Mouse (Mus musculus) urinary bladder, postnatal 25 days (tissue): Measurements from ENCODE around the gene Ptpn21.

Source experiments
- DNase-seq: peaks from one replicate; pipeline ENCODE4 v3.0.0; 2022; ENCODE audit warnings: low spot score

The Ptpn21 gene

DNA sequence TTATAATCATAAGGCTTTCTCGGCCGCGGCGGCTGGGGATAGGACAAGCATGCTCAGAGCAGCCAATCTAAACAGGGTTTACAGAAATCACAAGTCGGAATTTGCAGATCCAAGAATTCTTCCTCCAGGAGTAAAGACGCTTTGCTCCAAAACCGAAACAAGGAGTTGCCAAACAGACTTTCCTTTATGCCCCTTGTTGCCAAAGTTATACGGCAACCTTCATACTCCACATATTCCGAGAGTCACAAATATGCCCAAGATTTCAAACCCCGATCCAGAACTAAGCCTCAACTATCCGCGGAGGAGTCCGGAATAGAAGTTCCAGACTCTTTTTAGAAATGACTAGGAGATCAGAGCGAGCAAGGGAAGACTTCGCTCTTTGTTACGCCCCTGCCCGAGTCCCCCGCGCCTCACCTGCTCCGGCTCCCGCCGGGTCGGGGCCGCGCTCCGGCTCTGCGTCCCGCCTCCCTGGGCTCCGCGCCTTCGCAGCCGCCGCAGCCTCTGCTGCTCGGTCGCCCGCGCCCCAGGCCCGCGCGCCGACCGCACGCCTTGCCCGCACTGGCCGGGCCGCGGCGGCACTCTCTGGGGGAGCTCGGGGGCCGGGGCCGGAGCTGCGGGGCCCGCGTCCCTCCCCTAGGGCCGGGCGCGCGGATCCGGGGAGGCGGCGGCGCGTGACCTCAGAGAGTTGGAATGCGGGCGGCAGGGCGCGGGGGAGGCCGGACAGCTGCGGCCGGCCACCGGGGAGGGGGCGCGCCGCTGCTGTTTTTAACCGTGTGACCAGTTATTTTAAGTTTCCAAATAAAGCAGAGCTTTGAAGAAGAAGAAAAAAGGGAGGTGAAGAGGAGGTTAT lies at the start of gene Ptpn21:
Ptpn21 (minus strand) TSS at position 455 of the 850 bp plus-strand sequence.
- peak; percentile 71 for DNase-seq

DNA sequence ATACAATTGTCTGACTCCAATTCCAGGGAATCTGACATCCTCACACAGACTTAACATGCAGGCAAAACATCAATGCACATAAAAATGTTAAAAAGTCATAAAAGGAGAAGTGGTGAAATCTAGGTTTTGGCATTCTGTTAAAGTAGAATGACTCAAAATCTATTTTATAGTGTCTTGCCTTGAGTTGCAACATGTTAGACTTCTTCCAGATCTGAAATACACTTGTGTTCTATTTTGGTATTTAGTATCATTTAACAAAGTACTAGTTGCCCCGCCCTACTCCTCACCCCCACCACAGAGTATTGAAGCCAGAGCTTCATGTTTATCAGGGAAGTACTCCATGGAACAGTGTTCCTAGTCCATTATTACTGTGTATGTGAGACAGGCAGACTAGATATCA lies 47.0 kb upstream of the Ptpn21 start:
- no peak for DNase-seq

DNA sequence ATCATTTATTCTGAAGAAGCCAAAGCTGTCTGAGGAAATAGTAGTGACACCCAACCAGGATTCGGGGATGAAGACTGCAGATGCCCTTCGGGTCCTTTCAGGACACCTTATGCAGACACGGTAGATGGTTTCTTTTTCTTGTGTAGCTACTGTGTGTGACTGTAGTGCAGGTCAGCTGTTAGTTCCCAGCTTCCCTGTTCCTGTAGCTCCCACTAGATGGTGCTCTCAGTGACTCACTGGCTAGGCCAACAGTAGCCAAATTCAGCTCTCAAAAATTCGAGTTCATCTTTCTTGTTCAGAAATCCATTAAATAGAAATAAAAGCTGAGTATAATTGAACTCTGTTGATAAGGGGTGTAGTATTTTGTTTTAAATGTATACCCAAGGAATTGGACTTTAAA lies 41.9 kb upstream of the Ptpn21 start:
- DNase-seq: no peak

DNA sequence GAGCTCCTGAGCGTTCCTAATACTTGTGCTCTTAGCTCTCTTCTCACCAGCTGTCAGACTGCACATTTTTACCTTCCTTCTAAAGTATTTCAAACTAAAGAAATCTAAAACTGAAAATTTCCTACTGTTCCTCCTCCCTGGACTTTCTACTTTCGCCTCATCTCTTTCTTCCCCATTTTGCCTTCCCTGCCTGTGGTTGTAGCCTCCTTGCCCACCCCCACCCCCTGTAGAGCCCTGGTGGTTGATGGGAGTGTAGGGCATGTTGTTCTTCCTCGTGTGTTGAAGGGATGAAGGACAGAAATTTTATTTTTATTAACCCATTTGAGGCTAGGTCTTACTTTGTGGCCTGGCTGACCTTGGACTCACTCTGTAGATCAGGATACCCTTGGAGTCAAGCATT lies 40.3 kb upstream of the Ptpn21 start:
- no peak for DNase-seq

DNA sequence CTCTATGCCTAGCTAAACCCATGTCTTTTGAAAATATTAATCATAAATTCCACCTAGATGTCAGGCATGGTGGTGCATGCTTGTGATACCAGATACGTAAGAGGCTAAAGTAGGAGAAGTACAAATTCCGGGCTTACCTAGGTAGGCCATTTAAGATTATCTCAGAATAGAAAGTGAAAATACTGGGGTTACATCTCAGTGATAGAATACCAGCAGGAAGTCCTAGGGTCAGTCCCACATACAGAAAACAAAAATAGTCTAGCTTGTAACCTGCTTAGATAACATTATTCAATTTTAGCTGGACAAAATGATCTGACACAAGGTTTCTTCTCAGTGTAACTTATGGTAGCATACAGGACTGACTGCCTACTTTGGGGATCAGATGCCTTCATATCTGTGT lies 29.0 kb upstream of the Ptpn21 start:
- DNase-seq: no peak

DNA sequence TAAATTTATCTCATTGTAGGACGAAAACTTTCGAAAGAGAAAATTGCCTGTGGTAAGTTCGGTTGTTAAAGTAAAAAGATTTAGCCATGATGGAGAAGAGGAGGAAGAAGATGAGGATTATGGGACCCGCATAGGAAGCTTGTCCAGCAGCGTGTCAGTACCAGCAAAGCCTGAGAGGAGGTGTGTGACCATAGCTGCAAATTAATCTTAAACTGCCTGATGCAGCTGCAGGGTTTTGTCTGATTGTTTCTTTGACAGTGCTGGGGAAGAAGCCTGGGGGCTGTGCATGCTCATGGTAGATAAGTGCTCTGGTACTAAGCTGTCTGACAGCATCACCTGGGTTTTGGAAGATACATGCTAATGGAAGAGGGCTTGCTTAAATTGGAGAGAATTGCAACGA lies 22.5 kb upstream of the Ptpn21 start:
- DNase-seq: no peak

DNA sequence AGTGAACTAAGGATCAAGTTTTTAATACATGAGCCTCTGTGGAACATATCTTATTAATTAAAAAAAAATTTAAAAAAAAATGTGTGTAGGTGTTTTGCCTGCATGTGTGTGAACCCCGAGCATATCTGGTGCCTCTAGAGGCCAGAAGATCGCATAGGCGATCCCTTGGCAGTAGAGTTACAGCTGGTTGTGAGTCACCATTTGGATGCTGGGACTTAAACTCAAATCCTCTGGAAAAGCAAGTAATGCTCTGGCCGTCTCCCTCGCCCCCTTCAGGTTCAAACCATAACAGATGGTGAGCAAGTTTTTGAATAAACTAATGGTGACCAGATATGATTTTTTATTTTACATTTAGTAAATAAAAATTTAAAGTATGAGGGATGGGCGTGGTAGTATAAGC lies 20.4 kb upstream of the Ptpn21 start:
- no peak for DNase-seq

DNA sequence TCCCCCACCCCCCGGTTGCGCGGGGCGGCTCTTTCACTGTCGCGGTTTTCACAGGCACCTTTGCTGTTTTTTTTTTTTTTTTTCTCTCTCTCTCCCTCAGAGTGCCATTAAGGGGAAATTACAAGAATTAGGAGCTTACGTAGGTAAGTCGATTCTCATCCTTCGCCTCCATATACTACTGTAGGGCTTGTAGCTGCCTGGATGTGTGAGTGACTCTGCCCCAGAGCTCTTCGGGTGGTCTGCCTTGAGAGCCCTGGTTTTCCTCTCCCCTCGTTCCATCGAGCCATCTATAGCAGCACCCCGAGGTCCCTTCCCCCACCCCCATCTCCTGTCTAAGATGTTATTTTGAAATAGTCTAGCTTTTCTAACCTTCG lies 10.2 kb upstream of the Ptpn21 start:
- no peak for DNase-seq

DNA sequence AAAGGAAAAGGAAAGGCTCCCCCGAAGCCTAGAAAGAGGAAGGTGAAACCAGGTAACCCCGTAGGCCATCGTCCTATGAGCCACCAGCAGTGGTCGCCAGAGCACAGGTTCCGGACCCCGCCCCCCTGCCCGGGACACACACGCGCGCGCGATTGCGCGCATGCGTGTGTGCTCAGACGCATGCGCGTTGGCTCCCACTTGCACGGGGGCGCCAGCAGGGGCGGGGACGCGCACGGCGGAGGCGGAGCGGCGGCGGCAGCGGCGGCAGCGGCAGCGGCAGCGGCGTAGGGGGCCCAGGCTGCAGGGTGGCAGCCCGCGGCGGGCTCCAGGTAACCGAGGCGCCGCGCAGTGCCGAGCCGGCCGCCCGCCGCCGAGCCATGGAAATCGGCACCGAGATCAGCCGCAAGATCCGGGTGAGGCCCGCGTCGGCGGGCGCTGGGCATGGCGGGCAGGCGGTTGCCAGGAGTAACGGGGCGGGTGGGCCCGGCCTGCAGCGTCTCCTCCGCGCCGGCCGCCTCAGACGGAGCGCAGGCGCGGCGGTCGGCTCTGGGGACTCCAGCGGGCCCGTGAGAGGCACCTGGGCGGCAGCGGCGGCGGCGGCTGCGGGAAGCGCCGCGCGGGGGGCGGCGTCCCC lies 9.7 kb upstream of the Ptpn21 start, which contains the start of gene Zc3h14:
Zc3h14 (plus strand) TSS at position 219 of the 634 bp plus-strand sequence.
- peak; percentile 95 for DNase-seq

DNA sequence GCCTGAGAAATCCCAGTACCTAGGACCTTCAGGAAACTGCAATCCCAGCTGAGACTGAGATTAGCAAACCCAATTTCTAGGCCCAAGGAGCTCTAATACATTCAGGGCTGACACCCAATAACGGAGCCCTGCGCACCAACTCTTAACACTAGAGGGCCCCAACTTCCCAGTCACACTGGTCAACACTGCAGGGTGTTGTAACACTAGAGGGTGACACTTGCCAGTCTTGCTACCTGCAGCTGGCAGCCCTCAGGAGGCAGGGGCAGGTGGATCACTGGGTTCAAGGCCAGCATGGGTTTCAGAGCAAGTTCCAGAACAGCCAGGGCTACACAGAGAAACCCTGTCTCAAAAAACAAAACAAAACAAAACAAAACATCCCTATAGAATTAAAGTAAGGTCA lies 8.9 kb upstream of the Ptpn21 start:
- peak; percentile 30 for DNase-seq

DNA sequence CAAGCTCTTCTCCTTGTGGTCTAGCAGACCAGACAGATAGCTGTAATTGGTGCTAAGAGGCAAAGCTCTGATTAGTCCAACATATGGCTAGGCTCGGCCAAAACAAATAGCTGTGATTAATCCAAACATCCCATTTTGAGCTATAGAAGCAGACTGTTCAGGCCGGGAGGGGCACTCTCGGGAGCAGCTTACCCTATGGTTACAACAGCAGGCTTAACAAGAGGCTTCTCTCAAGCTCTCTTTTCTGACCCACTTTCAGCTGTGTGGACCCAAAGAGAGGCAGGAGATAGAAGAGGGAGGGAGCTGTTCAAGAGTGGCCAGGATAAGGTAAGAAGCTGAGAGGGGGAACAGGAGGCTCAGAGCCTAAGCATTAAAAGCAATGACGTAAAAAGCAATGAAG lies 8.4 kb upstream of the Ptpn21 start:
- DNase-seq: no peak

DNA sequence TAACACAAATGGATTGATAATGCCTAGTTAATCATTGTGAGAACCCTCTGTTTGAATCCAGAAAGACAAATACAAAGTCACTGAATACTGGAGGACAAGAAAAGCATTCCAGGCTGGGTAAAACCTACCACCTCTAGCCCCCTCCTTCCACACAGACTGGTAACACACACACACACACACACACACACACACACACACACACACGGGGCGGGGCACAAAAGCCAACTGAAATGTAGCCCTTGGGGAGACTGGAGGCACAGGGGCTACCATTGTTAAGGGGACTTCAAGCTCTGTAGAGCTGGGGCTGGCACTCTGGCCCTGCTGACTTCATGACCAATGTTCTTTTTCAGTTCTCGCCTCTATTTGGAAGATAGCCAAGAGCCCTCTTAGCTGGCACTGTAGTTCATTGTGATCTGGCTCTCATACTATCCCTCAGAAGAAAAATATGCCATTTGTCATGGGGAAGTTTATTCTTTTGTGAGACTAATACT lies 3.9 kb upstream of the Ptpn21 start:
- DNase-seq: no peak

DNA sequence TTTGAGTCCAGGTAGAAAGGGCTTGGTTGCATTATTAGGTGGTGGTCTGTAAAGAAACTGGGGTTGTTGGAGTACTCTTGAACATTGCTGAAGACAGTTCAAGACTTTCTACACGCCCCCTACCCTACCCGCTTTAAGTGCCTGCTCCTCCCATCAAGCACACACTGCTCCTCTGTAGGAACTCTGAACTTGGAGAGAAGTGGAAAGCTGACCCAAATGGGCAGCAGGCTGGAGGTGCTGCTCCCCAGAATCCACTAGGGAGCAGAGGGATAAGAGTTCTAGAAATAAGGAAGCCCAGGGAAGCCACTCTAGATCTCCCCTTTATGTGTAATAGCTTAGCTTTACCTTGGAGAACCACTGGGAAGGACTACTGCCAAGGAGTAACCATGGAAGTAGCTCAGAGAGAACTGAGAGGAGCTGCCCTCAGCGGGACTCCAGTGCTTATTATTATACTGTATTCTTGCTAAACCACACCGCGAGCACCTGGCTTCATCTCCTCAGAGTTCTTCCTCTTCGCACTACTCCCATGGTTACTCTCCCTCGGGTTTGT lies 671 bp upstream of the Ptpn21 start:
- DNase-seq: no peak

DNA sequence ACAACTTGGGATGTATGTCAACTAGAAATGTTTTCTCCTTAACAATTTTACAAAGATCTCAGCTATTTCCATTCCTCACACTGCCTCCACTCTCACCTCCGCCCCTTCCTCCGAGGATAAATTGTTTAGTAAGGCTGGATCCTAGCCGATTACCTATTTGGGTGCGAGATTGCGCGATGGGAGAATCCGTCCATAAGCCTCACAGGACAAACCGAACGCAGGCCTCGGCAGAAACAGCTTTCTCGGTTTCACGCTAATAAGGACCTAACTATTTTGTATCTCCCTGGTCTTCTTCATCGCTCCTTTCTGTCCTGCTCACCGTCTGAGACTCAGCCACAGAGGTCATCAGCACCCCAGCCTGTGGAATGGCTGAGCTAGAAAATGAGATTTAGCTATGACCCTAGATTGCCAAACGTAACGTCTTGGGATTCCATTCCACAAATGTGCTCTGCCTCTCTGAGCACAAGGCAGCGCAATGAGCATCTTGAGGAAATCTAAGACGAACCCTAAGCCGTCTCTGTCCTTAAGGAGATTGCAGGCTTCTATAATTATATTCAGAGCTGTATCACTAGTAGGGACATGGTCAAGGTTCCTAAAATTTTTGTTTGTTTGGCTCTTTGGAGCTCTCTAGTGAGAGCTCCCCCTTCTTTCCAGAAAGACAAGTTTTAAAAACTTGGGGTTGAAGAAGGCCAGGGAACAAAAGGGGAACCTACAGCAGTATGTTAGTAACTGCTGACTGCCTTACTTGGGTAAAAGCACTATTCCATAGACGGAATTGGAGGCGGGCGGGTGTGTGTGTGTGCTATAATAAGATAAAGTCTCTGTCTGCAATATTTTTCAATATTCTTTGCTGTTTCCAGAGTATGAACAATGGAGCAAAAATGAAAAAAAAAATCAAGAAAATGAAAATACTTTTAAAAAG lies 2.1 kb downstream of the Ptpn21 start:
- no peak for DNase-seq

DNA sequence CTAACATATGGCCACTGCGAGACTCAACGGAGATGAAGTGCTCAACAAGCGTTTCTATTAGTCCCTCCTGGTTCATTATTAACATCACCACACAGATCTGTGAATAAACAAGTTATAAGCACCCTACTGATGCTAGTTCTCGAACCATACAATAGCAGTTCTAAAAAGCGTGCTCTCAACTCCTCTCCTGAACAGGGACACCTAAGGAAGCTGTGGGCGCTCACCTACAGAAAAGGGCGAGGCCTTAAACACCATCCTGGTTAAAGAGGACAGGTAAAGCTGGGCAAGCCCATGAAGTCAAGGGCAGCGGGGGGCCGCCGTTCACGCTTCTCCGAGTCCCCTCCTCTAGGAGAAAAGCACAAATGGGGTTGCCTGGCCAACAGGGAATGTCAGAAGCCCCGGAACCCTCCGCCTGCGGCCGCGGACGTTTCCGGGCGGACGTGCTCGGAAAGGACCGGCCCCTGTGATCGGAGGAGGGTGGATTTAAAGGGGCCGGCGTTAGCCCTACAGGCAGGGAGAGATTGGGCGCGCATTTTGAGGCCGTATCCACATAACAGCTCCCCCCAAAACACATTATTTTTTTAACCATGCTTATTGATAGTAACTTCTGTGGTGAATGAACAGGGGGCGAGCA lies 2.8 kb downstream of the Ptpn21 start:
- DNase-seq: peak; percentile 85

DNA sequence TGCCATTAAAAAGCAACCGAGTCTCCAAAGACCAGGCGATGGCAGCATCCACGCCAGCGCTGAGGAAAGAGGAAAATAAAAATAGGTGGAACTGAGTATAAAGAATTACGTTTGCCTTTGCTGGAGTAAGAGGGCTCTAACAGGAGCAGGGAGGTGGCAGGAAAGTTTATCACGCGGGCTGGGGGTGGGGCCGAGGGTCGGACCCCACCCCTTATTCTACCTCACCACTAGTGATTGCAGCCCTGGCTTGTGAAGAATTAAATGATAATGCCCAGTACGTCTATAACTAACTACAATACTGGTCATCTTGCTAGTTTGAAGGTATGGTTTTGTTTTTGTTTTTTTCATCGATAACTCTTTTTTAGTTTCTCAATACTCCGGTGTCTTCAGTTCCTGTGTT lies 3.4 kb downstream of the Ptpn21 start:
- no peak for DNase-seq

DNA sequence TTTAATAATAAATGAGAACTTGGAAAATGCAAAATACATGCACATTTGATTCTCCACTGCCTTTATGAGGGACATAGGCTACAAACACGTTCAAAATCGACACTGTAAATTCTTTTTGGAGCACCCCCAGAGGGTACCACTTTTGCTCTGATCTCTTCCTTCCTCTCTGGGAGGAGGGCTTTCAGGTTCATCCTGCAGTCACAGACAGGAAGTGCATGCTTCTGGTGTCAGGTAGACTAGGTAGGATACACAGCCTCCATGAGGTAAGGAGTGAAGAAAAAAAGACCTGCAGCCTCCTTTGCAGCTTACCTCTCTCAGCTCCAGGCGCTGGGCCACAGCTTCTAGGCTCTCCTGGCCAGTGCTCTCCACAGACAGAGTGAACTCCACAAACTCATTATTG lies 4.0 kb downstream of the Ptpn21 start:
- DNase-seq: no peak

DNA sequence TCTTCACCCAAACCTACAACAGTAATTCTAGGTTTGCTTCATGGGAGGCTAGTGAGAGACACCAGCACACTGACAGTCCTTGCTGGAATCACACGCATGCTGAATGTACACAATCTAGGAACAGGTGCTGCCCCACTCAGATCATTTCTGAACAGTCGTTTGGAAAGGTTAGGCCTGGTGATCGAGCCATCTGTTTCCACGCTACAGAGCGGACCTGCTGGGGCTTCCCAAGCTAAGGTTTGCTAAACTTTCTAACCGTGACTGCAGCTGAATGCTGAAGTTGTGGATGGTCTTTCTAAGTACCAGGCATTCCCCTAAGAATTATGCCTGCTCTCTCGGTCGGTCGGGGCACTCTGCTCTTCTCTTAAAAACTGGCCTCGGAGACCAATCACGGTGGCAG lies 6.5 kb downstream of the Ptpn21 start:
- DNase-seq: no peak

DNA sequence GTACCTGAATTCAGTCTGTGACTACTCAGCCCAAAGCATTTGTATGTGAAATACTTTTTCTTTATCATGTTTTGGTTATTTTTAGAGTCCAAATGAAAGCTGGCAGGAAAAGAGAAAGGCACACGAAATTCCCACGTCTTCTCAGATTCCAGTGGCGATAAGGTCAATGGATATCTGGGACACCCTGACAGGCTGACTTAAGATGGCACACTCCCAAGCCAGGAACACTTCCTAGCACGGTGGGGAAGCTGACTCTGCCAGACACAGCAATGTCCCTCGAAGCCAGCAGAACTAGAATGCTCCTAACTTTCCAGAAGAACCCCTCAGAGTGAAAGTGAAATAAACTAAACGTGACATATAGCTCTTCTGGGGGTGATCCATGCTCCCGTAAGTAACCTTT lies 10.0 kb downstream of the Ptpn21 start:
- no peak for DNase-seq

DNA sequence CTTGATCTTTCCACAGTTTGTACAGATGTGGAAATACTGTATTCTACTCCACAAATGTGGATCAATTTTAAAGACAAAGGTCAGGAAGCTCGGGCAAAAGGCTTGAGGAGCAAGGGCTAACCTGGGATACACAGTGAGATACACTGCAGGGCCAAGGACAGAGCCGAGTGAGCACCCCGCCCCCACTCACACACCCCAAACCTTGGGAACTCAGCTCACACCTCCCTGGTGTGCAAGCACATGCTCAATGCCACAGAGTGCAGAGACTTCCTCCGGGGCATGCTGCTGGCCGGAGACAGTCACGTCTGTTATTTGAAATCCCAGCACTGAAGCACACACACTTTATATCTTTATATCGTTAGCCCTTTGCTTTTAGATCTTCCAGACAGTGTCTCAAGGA lies 11.1 kb downstream of the Ptpn21 start:
- no peak for DNase-seq

DNA sequence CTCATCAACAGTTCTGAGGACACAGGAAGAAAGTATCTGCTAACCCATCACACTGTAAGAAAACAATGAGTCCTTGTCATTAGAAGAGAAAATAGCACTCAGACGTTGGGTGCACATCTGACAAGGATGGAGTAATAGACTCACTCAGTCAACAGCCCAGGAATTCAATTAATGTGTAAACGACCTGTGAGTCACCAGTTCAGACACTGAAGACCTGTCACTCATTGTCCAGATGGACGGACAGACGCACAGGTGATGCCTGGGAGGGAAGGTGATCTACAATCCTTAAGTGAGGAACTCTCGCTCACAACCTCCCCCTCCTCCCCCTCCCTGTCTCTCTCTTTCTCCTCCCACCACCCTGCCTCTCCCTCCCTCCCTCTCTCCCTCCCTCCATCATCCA lies 12.2 kb downstream of the Ptpn21 start:
- DNase-seq: no peak

DNA sequence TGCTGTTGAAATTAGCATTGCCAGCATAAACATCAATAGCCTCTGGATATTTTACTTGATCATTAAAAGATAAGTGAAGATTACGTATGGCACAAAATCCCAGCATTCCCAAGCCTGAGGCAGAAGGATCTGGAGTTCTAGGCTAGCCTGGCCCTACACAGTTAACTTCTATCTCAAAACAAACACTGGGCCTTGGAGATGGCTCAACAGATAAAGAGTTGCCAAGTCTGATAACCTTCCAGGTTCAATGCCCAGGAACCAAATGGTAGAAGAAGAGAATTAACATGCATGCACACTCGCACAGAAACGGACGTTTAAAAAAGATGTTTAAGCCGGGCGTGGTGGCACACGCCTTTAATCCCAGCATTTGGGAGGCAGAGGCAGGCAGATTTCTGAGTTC lies 13.0 kb downstream of the Ptpn21 start:
- DNase-seq: no peak
